Mouse (Mus musculus) lung, embryonic 15.5 days (tissue): Measurements from ENCODE around the gene Tmem233. TPM values are rescaled to one million over a fixed set of nuclear protein-coding genes. Genes with fewer than 3 reads are reported as not detected.
A peak's percentile ranks its signal among the peaks of the same experiment; 100 is the strongest.

Experiments used
- ATAC-seq: fragments of 200-750 bp; cut with Nextera tagmentation; 2 replicates; pipeline ENCODE4 v1.8.0; 2017; ENCODE audit warnings: moderate number of reproducible peaks, borderline replicate concordance; ENCODE audit not compliant: low FRiP score, low TSS enrichment; ENCODE audit errors: extremely low read depth
- H3K27ac ChIP-seq: fragments of 300-500 bp; sonication (generic); 2 replicates; pipeline ENCODE4 v1.5.1; 2015; ENCODE audit warnings: moderate library complexity, mild to moderate bottlenecking, inconsistent platforms
- H3K27me3 ChIP-seq: fragments of 300-500 bp; sonication (generic); 2 replicates; pipeline ENCODE4 v1.6.1; 2015; ENCODE audit warnings: inconsistent platforms
- H3K36me3 ChIP-seq: fragments of 300-500 bp; sonication (generic); 2 replicates; pipeline ENCODE4 v1.6.1; 2015; ENCODE audit warnings: inconsistent platforms
- H3K4me1 ChIP-seq: fragments of 300-500 bp; sonication (generic); 2 replicates; pipeline ENCODE4 v1.6.1; 2015; ENCODE audit warnings: inconsistent platforms
- H3K4me2 ChIP-seq: fragments of 300-500 bp; sonication (generic); 2 replicates; pipeline ENCODE4 v1.6.1; 2015; ENCODE audit warnings: inconsistent platforms, mild to moderate bottlenecking, moderate library complexity
- H3K4me3 ChIP-seq: fragments of 300-500 bp; sonication (generic); 2 replicates; pipeline ENCODE4 v1.5.1; 2015; ENCODE audit warnings: mild to moderate bottlenecking, inconsistent platforms
- H3K9ac ChIP-seq: fragments of 300-500 bp; sonication (generic); 2 replicates; pipeline ENCODE4 v1.6.1; 2015; ENCODE audit warnings: inconsistent platforms
- H3K9me3 ChIP-seq: fragments of 300-500 bp; sonication (generic); 2 replicates; pipeline ENCODE4 v1.6.1; 2016; ENCODE audit warnings: inconsistent platforms
- WGBS: fragments of 180-500 bp; shearing (Covaris S2); methylation state at CpG from one replicate; pipeline ENCODE4 v1.1.7; 2015; 5-methylcytosine and 5-hydroxymethylcytosine counted together
- polyA plus RNA-seq: library from polyadenylated mRNA; unstranded; fragments of >200 nt; fragmentation: Nextera tagmentation; extraction: Ambion mirVana; gene quantifications from 2 replicates; pipeline ENCODE4 v1.2.1, GENCODE M21; 2015

The Tmem233 gene
- polyA plus RNA-seq: 0.13 and 0.19 TPM in 2 replicates

GRCm38 (mm10) chr5:116083081-116083480, at the start of gene Tmem233:
Gene Tmem233 (minus strand): TSS chr5:116083244.
- H3K4me1 ChIP-seq: no peaks in the 10 kb centered on the region
- WGBS: 10% methylated on average over 17 of the region's 17 CpGs
- no peak within 1 kb of the TSS; the same call in 1 of the 2 replicates for H3K4me2 ChIP-seq
- no peak within 1 kb of the TSS for H3K9ac ChIP-seq
- no peak for ATAC-seq
- peaks cover 25% of the 10 kb centered on the region for H3K27me3 ChIP-seq
- no peaks in the 10 kb centered on the region for H3K36me3 ChIP-seq
- H3K9me3 ChIP-seq: no peaks in the 10 kb centered on the region
- no peak within 1 kb of the TSS for H3K27ac ChIP-seq
- no peak within 1 kb of the TSS for H3K4me3 ChIP-seq

GRCm38 (mm10) chr5:116123344-116123743, 40.3 kb upstream of the Tmem233 start:
- Histone ChIP-seq H3K36me3 (no peaks in the 10 kb centered on the region), H3K27me3 (no peaks in the 10 kb centered on the region), H3K9ac (no peak overlapping the region), H3K27ac (no peak overlapping the region), H3K4me3 (no peak overlapping the region), H3K9me3 (no peaks in the 10 kb centered on the region), H3K4me1 (no peaks in the 10 kb centered on the region), H3K4me2 (no peak overlapping the region; the same call in 1 of the 2 replicates)
- 10% methylated on average over 11 of the region's 11 CpGs for WGBS
- ATAC-seq: peak; percentile 64; the same call in 1 of the 2 replicates

GRCm38 (mm10) chr5:116116567-116116966, 33.5 kb upstream of the Tmem233 start:
- Histone ChIP-seq H3K4me2 (no peak overlapping the region), H3K4me3 (no peak overlapping the region), H3K36me3 (no peaks in the 10 kb centered on the region), H3K9ac (no peak overlapping the region), H3K9me3 (no peaks in the 10 kb centered on the region), H3K4me1 (peaks cover 6% of the 10 kb centered on the region; the same call in 1 of the 2 replicates), H3K27me3 (no peaks in the 10 kb centered on the region), H3K27ac (no peak overlapping the region)
- 44% methylated on average over 9 of the region's 9 CpGs for WGBS
- no peak for ATAC-seq

- Histone ChIP-seq H3K4me3 (no peak overlapping the region), H3K27ac (no peak overlapping the region), H3K4me2 (no peak overlapping the region), H3K36me3 (no peaks in the 10 kb centered on the region), H3K9me3 (no peaks in the 10 kb centered on the region), H3K27me3 (no peaks in the 10 kb centered on the region), H3K9ac (no peak overlapping the region), H3K4me1 (peaks cover 6% of the 10 kb centered on the region; the same call in 1 of the 2 replicates)
- no peak for ATAC-seq
- WGBS: 21% methylated on average over 4 of the region's 4 CpGs
Measured at GRCm38 (mm10) chr5:116116110-116116509, 33.1 kb upstream of the Tmem233 start.

GRCm38 (mm10) chr5:116115071-116115834, 32.2 kb upstream of the Tmem233 start:
- Histone ChIP-seq H3K4me1 (peaks cover 6% of the 10 kb centered on the region; the same call in 1 of the 2 replicates), H3K27me3 (no peaks in the 10 kb centered on the region), H3K36me3 (no peaks in the 10 kb centered on the region), H3K4me2 (no peak overlapping the region), H3K4me3 (no peak overlapping the region), H3K9ac (no peak overlapping the region), H3K9me3 (no peaks in the 10 kb centered on the region), H3K27ac (0 out of 2 replicates have a peak overlapping the region, but pooled peaks have one; percentile 41)
- peak; percentile 75 for ATAC-seq
- WGBS: 54% methylated on average over 14 of the region's 14 CpGs

- Histone ChIP-seq H3K4me1 (no peaks in the 10 kb centered on the region), H3K36me3 (no peaks in the 10 kb centered on the region), H3K9me3 (no peaks in the 10 kb centered on the region), H3K9ac (no peak overlapping the region), H3K27ac (no peak overlapping the region), H3K27me3 (no peaks in the 10 kb centered on the region), H3K4me2 (no peak overlapping the region), H3K4me3 (no peak overlapping the region)
- ATAC-seq: no peak
- WGBS: 85% methylated on average over 10 of the region's 10 CpGs
Measured at GRCm38 (mm10) chr5:116108651-116109050, 25.6 kb upstream of the Tmem233 start.

GRCm38 (mm10) chr5:116084231-116084630, 1.2 kb upstream of the Tmem233 start:
- H3K9me3 ChIP-seq: no peaks in the 10 kb centered on the region
- no peak overlapping the region for H3K4me2 ChIP-seq
- 84% methylated on average over 6 of the region's 6 CpGs for WGBS
- no peaks in the 10 kb centered on the region for H3K36me3 ChIP-seq
- H3K27me3 ChIP-seq: peaks cover 25% of the 10 kb centered on the region
- no peak overlapping the region for H3K9ac ChIP-seq
- no peak overlapping the region for H3K4me3 ChIP-seq
- no peaks in the 10 kb centered on the region for H3K4me1 ChIP-seq
- no peak overlapping the region for H3K27ac ChIP-seq
- ATAC-seq: no peak

- H3K36me3 ChIP-seq: no peaks in the 10 kb centered on the region
- no peaks in the 10 kb centered on the region for H3K9me3 ChIP-seq
- no peak overlapping the region for H3K4me2 ChIP-seq
- ATAC-seq: no peak; the same call in 1 of the 2 replicates
- no peak overlapping the region for H3K27ac ChIP-seq
- peaks cover 25% of the 10 kb centered on the region for H3K27me3 ChIP-seq
- no peak overlapping the region for H3K4me3 ChIP-seq
- no peak overlapping the region for H3K9ac ChIP-seq
- WGBS: 33% methylated on average over 17 of the region's 17 CpGs
- H3K4me1 ChIP-seq: no peaks in the 10 kb centered on the region
Measured at GRCm38 (mm10) chr5:116082241-116082900, 673 bp downstream of the Tmem233 start.

GRCm38 (mm10) chr5:116081616-116082015, 1.4 kb downstream of the Tmem233 start:
- no peak for ATAC-seq
- no peak overlapping the region for H3K4me2 ChIP-seq
- no peak overlapping the region for H3K4me3 ChIP-seq
- no peaks in the 10 kb centered on the region for H3K36me3 ChIP-seq
- WGBS: 72% methylated on average over 7 of the region's 7 CpGs
- H3K27ac ChIP-seq: no peak overlapping the region
- no peak overlapping the region for H3K9ac ChIP-seq
- H3K9me3 ChIP-seq: no peaks in the 10 kb centered on the region
- no peaks in the 10 kb centered on the region for H3K4me1 ChIP-seq
- peaks cover 25% of the 10 kb centered on the region for H3K27me3 ChIP-seq

- no peak overlapping the region for H3K4me2 ChIP-seq
- WGBS: 47% methylated on average over 6 of the region's 6 CpGs
- H3K9ac ChIP-seq: no peak overlapping the region
- H3K27me3 ChIP-seq: peaks cover 25% of the 10 kb centered on the region
- no peaks in the 10 kb centered on the region for H3K9me3 ChIP-seq
- H3K27ac ChIP-seq: no peak overlapping the region
- no peaks in the 10 kb centered on the region for H3K4me1 ChIP-seq
- ATAC-seq: no peak
- H3K36me3 ChIP-seq: no peaks in the 10 kb centered on the region
- no peak overlapping the region for H3K4me3 ChIP-seq
Measured at GRCm38 (mm10) chr5:116080736-116081135, 2.3 kb downstream of the Tmem233 start.

GRCm38 (mm10) chr5:116069618-116070017, 13.4 kb downstream of the Tmem233 start:
- no peaks in the 10 kb centered on the region for H3K4me1 ChIP-seq
- 66% methylated on average over 4 of the region's 4 CpGs for WGBS
- H3K27ac ChIP-seq: no peak overlapping the region
- no peak; the same call in 1 of the 2 replicates for ATAC-seq
- H3K36me3 ChIP-seq: no peaks in the 10 kb centered on the region
- no peak overlapping the region for H3K4me2 ChIP-seq
- H3K9me3 ChIP-seq: no peaks in the 10 kb centered on the region
- H3K4me3 ChIP-seq: no peak overlapping the region
- no peaks in the 10 kb centered on the region for H3K27me3 ChIP-seq
- H3K9ac ChIP-seq: no peak overlapping the region

GRCm38 (mm10) chr5:116052826-116053225, 30.2 kb downstream of the Tmem233 start:
- Histone ChIP-seq H3K4me2 (no peak overlapping the region), H3K27ac (no peak overlapping the region), H3K9ac (no peak overlapping the region), H3K27me3 (no peaks in the 10 kb centered on the region), H3K9me3 (no peaks in the 10 kb centered on the region), H3K4me1 (no peaks in the 10 kb centered on the region), H3K4me3 (no peak overlapping the region), H3K36me3 (no peaks in the 10 kb centered on the region)
- 53% methylated on average over 6 of the region's 6 CpGs for WGBS
- no peak for ATAC-seq
